Mouse (Mus musculus): ENCODE measurements around the gene Rab11fip4.

Rab11fip4 gene

DNA sequence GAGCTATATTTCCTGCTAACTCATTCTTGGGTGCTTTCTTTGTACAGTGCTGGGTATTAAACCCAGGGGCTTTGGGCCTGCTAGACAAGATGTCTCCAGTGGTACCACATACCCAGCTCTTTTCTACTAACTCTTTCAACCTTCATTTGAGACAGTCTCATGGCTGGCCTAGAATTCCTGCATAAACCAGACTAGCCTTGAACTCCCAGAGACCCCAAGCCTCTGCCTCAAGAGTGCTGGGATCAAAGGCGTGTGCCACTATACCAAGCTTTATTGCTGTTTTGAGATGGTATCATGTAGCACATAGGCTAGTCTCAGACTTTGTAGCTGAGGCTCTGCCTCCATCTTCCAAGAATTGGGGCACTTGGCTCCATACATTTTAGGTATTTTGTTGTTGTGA, 65.5 kb downstream of the Rab11fip4 start:
- no peak for DNase-seq

DNA sequence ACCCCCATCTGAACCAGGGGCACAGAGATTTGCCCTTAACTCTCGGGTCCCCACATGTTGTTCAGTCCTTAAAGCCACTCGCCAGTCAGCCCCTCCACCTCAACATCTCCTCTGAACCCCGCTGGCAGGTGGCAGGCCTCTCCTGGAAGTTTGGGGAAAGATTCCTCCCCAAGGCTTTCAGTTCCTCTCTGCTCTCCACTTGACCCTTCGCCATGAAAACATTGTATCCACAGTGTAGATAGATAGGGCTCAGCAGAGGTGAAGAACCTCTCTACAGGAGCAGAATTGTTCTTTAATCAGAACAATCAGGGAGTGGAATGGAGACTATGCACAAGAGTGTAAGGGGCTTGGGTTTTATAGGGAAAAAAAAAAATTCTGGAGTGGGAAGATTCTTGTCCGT, 66.0 kb downstream of the Rab11fip4 start:
- DNase-seq, result no peak

DNA sequence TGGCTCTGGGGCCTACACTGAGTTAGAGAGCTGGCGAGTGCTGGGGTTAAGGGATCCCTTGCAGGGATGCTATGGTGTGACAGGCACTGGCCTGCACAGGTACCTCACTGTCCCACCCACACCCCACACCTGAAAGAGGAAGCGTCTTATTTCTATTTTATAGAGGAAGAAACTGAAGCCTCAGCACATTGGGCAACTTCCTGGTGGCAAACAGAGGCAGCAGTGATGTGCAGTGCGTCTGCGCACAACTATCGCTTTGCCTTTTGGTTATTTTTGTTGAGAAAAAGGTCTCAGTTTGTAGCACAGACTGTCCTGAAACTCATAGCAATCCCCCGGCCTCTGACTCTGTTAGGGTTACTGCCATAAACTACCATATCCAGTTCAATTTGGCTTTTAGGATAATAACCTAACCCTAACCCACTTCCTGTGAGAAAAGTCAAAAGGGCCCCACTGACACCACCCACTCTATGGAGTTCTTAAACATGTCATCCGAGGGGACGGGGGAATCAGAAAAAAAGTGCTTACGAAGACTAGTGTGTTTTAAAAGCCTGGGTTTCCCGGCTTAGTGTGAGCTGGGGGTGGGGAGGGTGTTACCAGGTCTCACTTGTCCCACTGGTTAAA, 67.3 kb downstream of the Rab11fip4 start:
- DNase-seq, result peak in 1 of 2 experiments; percentile 31

DNA sequence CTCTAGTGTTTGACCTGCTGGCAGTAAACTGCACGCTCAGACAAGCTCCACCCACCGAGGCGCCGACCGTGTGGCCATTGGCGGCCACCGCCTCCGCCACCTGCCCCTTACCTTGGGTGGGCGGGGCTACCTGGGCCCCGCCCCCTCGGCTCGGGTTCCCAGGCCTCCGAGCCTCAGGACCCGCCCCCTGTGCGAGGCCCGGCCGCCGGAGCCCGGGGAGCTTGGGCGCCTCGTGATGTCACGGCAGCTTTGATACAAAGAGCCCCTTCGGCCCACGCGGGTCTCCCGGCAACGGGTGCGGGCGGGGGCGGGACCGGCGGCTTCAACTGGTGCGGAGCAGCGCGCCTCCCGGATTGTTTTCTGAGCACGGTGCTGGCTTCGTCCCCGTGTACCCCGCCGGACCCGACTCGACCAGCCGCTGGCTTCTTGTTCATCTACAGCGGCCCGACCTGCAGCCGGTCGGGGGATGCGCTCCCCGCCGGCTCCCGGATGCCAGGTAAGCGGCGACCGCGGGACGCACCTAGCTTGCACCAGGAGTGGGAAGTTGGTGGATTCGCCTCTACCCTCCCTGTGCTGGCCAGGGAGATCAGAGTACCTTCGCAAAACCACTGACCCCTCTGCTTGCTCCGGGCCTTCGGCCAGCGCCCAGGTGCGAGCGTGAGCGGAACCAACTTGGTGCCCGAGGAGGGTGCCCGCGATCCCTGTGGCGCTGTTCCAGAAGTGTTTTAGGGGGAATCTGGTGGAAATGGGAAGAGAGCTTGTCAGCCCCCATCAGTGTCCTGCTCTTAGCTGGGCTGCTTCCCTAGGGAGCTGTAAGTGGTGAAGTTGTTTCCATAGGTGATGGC, 69.6 kb downstream of the Rab11fip4 start:
- DNase-seq, result peak; percentile 55 to 69

DNA sequence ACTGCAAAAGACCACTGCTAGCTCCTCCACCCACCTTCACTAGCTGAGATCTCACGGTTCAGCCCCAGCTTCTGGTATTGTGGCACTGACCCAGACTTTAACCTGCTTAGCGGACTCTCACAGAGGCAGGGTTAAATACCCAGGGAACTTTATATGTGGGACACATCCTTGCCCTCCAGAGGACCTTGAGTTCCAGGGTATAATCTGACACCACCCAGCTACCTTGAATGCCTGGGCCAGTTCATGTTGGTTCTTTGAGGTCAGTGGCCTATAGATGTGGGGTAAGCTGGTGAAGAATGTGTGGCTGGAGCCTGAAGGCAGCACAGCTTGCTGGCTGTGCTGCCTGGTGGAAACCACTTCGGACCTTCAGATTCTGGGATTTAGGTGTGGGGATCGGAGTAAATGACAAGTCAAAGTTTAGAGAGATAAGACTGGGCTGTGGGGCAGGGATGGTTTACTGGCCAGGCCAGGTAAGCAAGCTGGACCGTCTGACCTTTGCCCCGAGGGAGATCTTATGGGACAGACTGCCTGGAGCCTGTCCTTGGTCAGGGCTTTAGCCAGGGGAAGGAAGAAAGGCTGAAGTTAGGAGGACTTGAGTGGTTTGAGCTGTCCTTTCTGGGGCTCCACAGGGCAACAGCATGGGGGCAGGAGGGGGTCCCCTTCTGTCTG, 71.0 kb downstream of the Rab11fip4 start:
- no peak for DNase-seq

DNA sequence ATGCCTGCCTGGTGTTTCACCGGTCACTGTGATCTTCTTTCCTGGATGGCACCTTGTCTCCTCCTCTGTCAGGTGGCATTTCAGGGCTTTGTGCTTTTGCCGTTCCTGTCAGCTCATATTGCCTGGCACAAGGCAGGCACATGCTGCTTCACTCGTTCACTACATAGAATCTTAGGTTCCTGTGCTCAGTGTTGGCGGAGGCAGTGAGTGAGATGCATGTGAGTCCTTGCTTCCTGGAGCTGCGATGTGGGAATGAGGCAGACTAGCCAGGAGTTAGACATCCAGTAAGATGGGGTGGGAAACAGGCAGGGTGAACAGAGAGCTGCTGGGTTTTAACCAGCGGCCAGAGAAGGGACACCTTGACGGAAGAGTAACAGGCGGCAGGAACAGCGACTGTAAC, 72.1 kb downstream of the Rab11fip4 start:
- no peak for DNase-seq

DNA sequence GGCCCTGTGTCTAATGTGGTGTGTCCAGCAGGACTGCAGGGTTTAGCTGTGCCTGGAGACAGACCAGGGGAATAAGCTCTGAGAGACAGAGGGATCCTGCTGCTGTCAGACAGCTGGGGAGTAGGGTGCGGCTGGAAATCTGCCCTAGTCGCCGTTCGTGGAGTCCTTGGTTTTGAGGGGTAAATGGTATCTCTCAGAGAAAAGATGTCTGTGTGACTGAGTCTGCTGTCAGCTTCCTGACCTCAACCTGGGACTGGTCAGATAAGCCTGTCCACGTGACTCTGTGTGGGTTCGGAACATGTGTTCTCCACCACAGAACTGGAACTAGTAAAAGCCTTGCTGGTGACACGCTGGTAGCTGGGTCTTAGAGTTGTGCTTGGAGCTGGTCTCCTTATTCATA, 72.6 kb downstream of the Rab11fip4 start:
- no peak for DNase-seq

DNA sequence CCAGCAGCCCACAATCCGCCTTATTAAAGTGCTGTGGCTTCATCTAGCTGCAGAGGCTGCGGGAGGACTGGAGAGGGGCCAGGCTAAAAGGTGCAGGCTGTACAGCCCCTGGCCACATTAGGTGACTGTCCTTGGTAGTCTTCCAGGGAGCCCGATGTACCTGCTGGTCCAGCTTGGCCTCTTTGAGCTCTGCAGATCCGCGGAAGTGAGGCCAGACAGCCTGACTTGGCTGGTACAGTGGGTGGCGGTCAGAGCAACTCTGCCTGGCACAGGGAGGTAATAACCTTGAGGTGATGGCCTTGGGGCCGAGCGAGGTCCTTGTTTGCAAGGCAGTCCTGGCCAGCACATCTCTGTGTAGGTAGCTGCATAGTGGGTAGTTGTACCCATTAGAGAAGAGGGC, 75.5 kb downstream of the Rab11fip4 start:
- no peak for DNase-seq

DNA sequence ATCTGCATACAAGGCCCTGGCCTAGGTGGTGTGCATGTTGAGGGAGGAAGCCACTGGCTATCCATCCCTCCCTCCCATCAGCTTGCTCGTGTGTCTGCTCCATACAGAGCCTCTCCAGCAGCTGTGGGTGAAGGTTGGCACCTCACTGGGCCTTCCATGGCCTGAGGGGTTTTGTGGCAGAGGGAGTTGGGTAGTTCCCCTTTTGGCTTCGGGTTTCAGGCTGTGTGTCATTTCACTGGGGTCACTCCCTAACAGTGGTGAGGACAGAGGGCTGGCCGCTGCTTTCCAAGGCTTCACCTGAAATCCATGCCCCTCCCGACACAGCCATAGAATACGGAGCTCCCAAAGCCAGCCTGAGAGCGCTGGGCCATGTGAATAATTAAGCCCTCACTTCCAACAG, 78.2 kb downstream of the Rab11fip4 start:
- no peak for DNase-seq

DNA sequence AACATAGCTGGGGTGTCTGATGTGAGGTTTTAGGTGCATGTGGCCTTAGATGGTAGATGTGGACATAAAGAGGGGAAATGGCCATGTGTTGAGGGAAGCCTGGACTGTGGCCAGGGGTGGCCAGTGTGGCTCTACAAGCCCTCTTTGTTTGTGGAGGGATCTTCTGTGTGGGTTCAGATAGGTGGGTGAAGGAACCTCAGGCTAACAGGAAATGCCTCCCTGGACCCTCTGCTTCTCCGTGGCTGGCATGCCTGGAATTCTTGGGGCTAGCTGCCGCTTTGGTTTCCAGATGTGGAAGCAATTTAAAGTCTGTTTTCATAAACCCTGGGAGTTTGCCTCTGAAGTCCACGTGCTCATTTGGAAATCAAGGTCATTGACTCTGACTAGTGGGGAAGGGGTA, 78.9 kb downstream of the Rab11fip4 start:
- no peak for DNase-seq

DNA sequence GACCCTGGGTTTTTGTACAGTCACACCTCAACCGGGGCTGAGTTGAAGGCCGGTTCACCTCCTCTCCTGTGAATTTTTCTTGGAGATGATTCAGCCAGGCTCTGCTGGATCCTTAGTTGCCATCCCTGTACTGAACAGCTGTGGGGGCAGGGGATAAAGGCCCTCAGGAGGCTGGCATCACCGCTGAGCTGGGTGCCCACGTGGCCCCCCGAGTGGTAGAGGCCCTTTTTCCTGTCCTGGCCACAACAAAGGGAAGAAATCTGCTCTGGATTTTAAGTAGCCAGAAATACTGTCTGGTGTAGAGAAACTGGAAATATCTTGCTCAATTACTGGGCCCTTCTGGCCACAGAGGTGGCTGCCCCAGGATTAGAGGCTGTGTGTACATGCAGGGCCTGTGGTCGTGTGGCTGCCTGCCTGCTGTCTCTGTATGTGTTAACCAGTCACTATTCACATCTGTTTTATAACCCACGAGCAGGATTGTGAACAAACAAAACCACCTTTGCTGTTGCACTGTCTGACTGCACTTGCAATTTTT, 79.5 kb downstream of the Rab11fip4 start:
- DNase-seq, result no peak

DNA sequence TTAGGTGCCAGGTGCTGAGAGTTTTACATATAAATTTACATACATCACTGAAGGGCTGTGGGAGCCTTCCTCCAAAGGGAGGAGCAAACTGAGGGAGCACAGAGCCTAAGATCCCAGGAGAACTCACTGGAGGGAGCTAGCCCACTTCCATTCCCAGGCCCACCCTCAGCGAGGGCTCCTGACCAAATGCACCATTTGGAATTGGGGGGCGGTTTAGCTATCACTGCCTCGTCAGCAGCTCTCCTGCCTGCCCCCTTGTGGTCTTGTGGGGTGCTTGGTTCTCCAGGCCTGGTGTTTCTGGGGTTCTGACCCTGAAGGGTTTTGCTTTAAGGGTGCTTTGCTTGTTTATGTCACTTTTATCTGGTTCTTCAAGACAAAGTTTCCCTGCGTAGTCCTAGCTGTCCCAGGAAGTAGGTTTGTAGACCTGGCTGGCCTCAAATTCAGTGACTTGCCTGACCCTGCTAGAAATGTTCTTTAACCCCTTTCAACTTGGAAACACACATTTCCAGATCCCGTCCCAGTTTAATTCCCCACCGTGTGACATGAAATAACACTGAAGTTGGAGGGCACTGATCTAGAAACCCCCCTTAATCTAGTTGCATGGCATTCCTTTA, 80.8 kb downstream of the Rab11fip4 start:
- peak; percentile 27 to 45 for DNase-seq

DNA sequence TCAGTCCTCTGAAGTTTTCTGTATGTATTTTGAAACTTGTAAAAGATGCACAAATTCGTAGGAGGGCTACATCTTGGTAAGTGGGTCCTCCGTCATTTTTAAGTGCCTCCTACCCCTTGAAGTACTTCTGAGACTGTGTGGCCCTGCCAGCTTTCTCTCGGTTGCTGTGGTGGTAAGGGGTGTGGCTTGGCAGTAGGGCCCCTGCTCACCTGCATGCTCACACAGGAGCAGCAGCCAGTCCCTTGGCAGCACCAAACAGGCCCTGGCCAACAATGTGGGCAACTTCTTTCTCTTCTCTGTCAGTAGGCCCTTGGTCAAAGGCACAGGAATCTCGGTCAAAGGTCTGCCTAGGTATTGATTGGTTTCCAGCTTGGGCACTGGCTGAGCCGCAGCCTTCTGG, 82.1 kb downstream of the Rab11fip4 start:
- no peak for DNase-seq

DNA sequence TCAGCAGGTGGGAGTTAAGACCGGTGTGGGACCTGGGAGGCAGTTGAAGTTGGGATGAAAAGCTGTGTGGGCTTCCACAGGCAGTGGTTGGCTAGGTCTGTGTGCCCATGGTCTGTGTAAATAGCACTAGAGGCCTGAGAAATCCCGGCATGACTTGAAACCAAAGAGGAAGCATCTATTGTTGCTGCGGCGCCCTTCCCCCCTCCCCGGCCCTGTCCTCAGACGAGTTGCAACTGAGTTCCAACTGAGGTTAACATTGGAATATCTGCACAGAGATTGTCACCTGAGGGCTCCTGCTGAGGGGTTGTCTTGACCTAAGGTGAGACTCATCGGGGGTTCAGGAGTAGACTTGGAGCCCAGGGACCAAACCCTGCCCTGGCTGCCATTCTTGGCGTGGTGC, 82.7 kb downstream of the Rab11fip4 start:
- no peak for DNase-seq

DNA sequence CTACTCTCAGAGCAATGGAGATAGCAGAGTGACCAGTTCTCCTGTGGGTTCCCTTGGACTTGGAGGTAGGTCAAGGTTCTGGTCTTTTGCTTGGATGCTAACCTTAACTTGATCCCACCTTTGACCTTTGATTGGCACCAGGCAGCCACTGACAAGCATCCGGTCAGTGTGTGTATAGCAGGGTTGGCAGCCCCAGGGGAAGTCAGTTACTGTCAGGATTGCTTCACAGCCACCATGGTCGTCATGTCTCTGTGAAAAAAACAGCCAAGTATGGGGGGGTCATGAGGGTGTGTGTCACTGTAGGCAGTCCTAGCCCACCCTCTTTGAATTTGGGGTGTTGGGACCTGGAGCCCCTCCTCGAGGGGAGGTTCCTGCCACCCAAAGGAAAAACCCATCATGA, 83.2 kb downstream of the Rab11fip4 start:
- DNase-seq, result no peak

DNA sequence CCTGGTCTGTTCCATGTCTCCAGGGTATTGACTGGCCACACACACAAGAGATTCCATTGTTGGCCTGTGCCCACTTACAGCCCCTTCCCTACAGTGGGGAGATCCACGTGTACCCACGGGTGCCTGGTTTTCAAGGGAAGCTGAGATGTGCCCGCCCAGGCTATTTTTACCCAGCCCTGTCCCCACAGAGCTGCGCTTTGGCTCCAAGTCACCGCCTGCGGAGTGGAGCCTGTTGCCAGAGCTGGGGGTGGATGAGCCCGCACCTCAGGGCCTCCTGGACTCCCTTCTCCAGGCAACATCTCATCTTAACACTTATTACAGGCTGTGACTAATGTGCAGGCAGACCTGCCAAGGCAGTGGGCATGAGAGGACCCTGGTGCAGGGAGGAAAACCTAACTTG, 83.6 kb downstream of the Rab11fip4 start:
- DNase-seq, result no peak

DNA sequence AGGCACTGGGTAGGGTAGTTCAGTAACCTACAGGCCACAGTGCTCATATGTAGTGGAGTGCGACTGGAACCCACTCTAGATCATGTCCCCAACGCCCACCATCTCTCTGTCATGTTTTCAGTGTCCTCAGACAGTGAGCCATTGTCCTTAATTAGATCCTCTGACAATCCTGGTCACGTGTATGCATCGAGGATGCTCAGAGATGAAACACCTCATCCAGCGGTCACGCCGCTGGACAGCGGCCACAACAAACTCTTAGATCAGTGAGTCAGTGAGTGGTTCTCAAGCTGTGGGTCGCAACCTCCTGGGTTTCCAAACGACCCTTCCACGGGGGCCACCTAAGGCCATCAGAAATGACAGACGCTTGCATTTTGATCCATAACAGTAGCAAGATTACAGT, 84.3 kb downstream of the Rab11fip4 start:
- DNase-seq, result no peak

DNA sequence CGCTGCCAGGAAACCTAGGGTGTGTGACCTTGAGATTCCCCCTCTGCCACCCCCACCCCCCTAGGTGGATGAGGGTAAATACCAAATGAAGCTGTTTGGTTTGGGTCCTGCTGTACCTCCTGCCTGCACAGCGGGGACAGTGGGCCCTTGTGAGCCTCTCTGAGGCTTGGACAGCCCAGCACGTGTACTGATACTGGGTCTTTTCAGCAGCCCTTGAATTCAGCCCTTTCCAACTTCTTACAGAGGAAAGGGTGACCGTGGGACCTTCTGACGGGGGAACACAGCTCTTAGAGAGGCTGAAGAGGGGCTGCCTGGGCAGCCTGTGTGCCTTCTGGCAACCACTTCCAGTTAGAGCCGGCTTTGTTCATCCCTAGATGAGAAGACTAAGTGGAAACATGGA, 85.0 kb downstream of the Rab11fip4 start:
- DNase-seq, result no peak

DNA sequence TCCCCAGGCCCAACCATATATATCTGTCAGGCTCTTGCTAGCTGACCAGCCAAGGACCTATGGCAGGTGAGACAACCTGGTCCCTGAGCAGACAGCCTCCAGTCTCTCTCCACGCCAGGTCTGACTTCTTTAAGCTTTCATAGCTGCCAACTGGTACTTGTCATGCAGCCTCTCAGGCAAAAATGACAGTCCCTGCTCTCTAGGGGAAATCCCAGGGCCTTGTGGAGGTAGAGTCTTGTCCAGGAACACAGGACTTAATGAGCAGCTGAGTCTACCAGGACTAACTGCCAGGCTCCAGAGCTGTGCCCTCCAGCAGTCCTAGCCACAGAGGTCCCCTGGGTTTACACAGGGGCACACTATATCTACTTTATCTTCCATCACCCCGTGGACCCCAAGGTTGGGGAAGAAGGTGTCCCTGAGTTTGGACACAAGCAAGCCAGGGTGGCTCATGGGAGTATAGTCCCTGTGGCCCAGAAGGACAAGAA, 85.5 kb downstream of the Rab11fip4 start:
- no peak for DNase-seq

DNA sequence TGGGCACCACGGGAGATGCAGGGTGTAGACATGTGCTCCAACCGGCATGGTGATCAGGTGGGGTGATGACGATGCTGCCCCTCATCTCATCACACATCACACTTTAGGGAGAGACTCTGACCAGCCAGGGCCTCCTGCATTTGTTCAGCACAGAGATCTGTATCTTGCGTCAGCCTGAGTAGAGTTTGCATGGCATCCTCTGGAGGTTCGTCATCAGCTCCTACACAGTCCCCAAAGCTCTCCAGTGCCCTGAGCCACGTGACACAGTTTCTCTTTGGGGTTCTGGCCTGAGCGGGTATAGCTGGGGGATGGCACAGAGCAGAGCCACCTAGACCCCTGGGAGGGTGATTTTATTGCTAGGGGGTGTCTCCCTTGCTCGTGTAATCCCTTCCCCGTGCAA, 86.4 kb downstream of the Rab11fip4 start:
- no peak for DNase-seq

DNA sequence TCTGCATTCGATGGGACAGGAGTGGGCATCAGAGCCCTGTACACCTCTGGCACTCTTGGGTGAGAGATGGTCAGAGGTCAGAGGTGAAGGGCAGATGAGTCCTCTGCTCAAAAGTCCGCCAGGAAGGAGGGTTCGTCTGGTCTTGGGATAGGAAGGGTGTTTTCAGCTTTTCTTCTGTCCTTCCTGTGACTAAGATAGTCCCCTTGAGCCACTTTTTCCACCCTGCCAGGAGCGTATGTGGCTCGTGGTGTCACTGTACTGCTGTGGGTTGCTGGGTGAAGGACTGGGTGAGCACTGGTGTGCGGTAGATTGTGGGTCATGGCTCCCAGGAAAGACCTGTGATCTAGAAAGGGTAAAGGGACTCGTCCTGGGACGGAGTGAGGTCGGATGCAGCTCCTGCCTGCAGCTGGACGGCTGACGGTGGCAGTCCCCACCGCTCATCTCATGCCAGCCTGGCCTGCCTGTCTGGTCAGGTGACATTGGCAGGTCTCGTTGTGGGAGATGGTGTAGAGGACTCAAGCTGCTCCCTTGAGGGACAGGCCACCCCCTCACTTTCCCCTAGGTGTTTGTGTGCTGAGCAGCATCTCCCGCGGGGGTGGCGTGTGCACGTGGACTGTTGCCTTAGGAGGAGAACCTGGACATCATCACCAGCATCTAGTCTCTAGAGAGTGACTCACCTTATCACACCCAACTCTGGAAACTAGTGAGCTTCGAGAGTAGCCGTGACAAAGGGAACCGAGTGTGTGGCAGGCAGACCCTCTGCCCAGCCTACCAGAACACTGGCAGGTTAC, 87.5 kb downstream of the Rab11fip4 start:
- no peak for DNase-seq

DNA sequence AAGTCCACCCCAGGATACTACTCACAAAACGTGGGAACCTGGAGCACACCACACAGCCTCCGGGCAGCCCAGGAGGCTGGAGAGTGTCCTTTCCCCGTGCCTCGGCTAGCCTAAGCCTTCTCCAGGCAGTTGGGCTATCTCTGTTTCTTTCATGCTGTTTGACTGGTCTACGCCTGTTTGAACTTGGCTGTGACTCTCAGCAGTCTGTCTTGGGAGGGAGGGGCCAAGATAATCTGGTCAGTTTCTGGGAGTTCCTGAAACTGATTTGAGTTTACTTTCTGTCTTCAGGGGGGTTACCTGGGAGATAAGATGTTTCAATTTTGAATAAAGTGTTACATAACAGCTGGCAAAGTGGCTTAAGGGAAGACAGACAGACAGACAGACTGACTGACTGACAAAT, 88.9 kb downstream of the Rab11fip4 start:
- no peak for DNase-seq

Measured in thymus, adult 18-20 months (tissue).